Mouse (Mus musculus): Measurements from ENCODE around the gene Hpcal1. TPM values are rescaled to one million over a fixed set of nuclear protein-coding genes. Genes with fewer than 3 reads are reported as not detected.

The Hpcal1 gene
- polyA plus RNA-seq, 1 experiment from 2014 or later: 50.3 TPM

Other genes starting within 250 kb of the Hpcal1 start
- 168 and 176 TPM in 2 replicates for gene Odc1, start 146.1 kb upstream of the Hpcal1 start, polyA plus RNA-seq (2015; fragmentation: Nextera tagmentation; extraction: Ambion mirVana)

Measured in intestine, embryonic 16.5 days (tissue).